Mouse (Mus musculus) small intestine, adult 2 months (tissue): ENCODE results near the gene Ttll1. TPM values are rescaled to one million over a fixed set of nuclear protein-coding genes. Genes with fewer than 3 reads are reported as not detected.

Source experiments
- H3K27ac ChIP-seq: fragments of 200-500 bp; 2 replicates; pipeline ENCODE4 v1.5.1; 2012; ENCODE audit warnings: low read depth, low read length, control low read depth, inconsistent platforms; ENCODE audit not compliant: insufficient read depth
- H3K27me3 ChIP-seq: fragments of 200-500 bp; 2 replicates; pipeline ENCODE4 v1.6.1; 2012; ENCODE audit warnings: mild to moderate bottlenecking, moderate library complexity, low read length, inconsistent platforms; ENCODE audit not compliant: control insufficient read depth, insufficient read depth
- H3K36me3 ChIP-seq: fragments of 200-500 bp; 2 replicates; pipeline ENCODE4 v1.6.1; 2012; ENCODE audit warnings: mild to moderate bottlenecking, low read length, control low read depth, inconsistent platforms; ENCODE audit not compliant: control insufficient read depth, insufficient read depth
- H3K4me1 ChIP-seq: fragments of 200-500 bp; 2 replicates; pipeline ENCODE4 v1.6.1; 2012; ENCODE audit warnings: low read length, inconsistent platforms, mixed read lengths; ENCODE audit not compliant: control insufficient read depth, insufficient read depth, insufficient read length
- H3K4me3 ChIP-seq: fragments of 200-500 bp; 2 replicates; pipeline ENCODE4 v1.5.1; 2012; ENCODE audit warnings: low read depth, mild to moderate bottlenecking, control low read depth, inconsistent platforms, low read length, moderate library complexity
- CTCF ChIP-seq: fragments of 200-500 bp; IDR thresholded peaks from 2 replicates; pipeline ENCODE4 v1.5.1; 2012; ENCODE audit warnings: low read depth, mild to moderate bottlenecking, control low read depth, inconsistent platforms, low read length, moderate library complexity, mixed read lengths; ENCODE audit not compliant: insufficient replicate concordance, insufficient read length; ENCODE audit errors: extremely low read depth
- POLR2A ChIP-seq: fragments of 200-500 bp; IDR thresholded peaks from 2 replicates; pipeline ENCODE4 v1.6.1; 2012; ENCODE audit warnings: low read depth, mild to moderate bottlenecking, control low read depth, inconsistent platforms, low read length, moderate library complexity
- WGBS: fragments of 180-500 bp; shearing (Covaris S2); methylation state at CpG from one replicate; pipeline ENCODE4 v1.1.7; 2018; 5-methylcytosine and 5-hydroxymethylcytosine counted together
- polyA plus RNA-seq: library from polyadenylated mRNA; depleted of rRNA; stranded (reverse); fragments of >200 nt; gene quantifications from 2 replicates; pipeline ENCODE4 v1.2.3, GENCODE M21; 2012

Ttll1 gene
- polyA plus RNA-seq, 1 experiment, result 3.1 TPM

GRCm38 (mm10) chr15:83523638-83524332 lies 13.1 kb upstream of the Ttll1 start:
- H3K4me3 ChIP-seq, result no peak overlapping the region
- 78% methylated on average over 14 of the region's 14 CpGs for WGBS
- peaks cover 8% of the 10 kb centered on the region for H3K27me3 ChIP-seq
- no peaks in the 10 kb centered on the region for H3K36me3 ChIP-seq
- peaks cover 3% of the 10 kb centered on the region; the same call in 1 of the 2 replicates for H3K4me1 ChIP-seq
- no peak overlapping the region for H3K27ac ChIP-seq
- TF ChIP-seq CTCF (no peak), POLR2A (no peak)

- TF ChIP-seq CTCF, result no peak
- TF ChIP-seq POLR2A, result no peak
- Histone ChIP-seq H3K36me3 (no peaks in the 10 kb centered on the region), H3K27ac (no peak overlapping the region), H3K4me3 (no peak overlapping the region), H3K4me1 (peaks cover 3% of the 10 kb centered on the region; the same call in 1 of the 2 replicates), H3K27me3 (peaks cover 8% of the 10 kb centered on the region)
- 71% methylated on average over 7 of the region's 7 CpGs for WGBS
Measured at GRCm38 (mm10) chr15:83523196-83523595, 12.5 kb upstream of the Ttll1 start.

GRCm38 (mm10) chr15:83520861-83521382 lies 10.2 kb upstream of the Ttll1 start:
- no peak for TF ChIP-seq POLR2A
- no peak for TF ChIP-seq CTCF
- H3K27ac ChIP-seq, result no peak overlapping the region
- H3K36me3 ChIP-seq, result no peaks in the 10 kb centered on the region
- H3K27me3 ChIP-seq, result no peaks in the 10 kb centered on the region; the same call in 1 of the 2 replicates
- no peak overlapping the region for H3K4me3 ChIP-seq
- 81% methylated on average over 6 of the region's 6 CpGs for WGBS
- H3K4me1 ChIP-seq, result no peaks in the 10 kb centered on the region

GRCm38 (mm10) chr15:83518215-83519048 lies 7.7 kb upstream of the Ttll1 start:
- WGBS, result 28% methylated on average over 20 of the region's 20 CpGs
- Histone ChIP-seq H3K27ac (no peak overlapping the region), H3K4me1 (no peaks in the 10 kb centered on the region), H3K27me3 (no peaks in the 10 kb centered on the region; the same call in 1 of the 2 replicates), H3K36me3 (no peaks in the 10 kb centered on the region), H3K4me3 (peak overlapping the region; percentile 19; the same call in 1 of the 2 replicates)
- TF ChIP-seq CTCF (peak; percentile 79; the same call in 1 of the 2 replicates), POLR2A (no peak)

GRCm38 (mm10) chr15:83515018-83515417 lies 4.3 kb upstream of the Ttll1 start:
- H3K36me3 ChIP-seq, result no peaks in the 10 kb centered on the region
- 61% methylated on average over 5 of the region's 5 CpGs for WGBS
- no peak overlapping the region for H3K4me3 ChIP-seq
- no peak overlapping the region for H3K27ac ChIP-seq
- H3K4me1 ChIP-seq, result no peaks in the 10 kb centered on the region
- TF ChIP-seq CTCF, result no peak
- H3K27me3 ChIP-seq, result no peaks in the 10 kb centered on the region

- WGBS, result 58% methylated on average over 13 of the region's 13 CpGs
- H3K27ac ChIP-seq, result no peak overlapping the region
- H3K4me1 ChIP-seq, result no peaks in the 10 kb centered on the region
- H3K4me3 ChIP-seq, result no peak overlapping the region
- H3K27me3 ChIP-seq, result no peaks in the 10 kb centered on the region
- TF ChIP-seq CTCF (no peak), POLR2A (no peak)
- no peaks in the 10 kb centered on the region for H3K36me3 ChIP-seq
Measured at GRCm38 (mm10) chr15:83512489-83513281, 2.0 kb upstream of the Ttll1 start.
